ENCODE assay signal across 8 mouse cellular contexts in the genomic region with DNA sequence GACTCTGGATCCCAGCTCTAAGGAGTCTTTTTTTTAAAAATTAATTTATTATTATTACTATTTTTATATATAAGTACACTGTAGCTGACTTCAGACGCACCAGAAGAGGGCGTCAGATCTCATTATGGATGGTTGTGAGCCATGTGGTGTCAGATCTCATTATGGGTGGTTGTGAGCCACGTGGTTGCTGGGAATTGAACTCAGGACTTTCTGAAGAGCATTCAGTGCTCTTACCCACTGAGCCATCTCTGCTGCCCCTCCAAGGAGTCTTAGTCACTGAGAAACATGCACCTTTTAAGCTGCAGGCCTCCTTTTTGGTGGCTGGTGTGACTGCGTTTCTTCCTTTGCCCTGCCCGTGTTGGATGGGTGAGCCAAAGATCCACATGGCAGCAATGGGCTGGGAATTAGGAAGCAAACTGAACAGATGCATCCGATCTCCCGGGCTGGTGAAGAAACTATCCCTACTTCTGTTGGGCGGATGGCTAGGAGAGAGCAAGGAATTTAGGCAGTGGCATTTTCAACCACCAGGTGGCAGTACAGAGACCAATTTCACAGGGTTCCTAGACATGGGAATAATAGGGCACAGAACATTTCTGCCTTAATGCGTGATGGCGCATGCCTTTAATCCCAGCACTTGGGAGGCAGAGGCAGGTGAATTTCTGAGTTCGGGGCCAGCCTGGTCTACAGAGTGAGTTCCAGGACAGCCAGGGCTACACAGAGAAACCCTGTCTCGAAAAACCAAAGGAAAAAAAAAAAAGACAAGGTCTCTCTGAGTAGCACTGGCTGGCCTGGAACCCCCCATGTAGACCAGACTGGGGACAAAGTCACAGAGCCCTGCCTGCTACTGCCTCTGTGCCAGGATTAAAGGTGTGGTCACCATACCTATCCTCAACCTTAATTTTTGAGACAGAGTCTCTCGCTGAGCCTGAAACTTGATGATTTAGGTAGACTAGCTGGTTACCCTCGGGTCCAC. TPM values are rescaled to one million over a fixed set of nuclear protein-coding genes. Genes with fewer than 3 reads are reported as not detected.
A peak's percentile ranks its signal among the peaks of the same experiment; 100 is the strongest.
DNase-seq lines count a peak whose midpoint lies in the region; ATAC-seq and TF ChIP-seq lines count a peak whose summit lies in the region.

No protein-coding gene starts in this region.

- no peaks in the 10 kb centered on the region for H3K27me3 ChIP-seq in kidney, embryonic 16.5 days (ENCODE audit: insufficient read depth, low read length)
- H3K27me3 ChIP-seq in neural tube, embryonic 11.5 days (ENCODE audit: control insufficient read depth, insufficient read depth, low read length): no peaks in the 10 kb centered on the region
- no peaks in the 10 kb centered on the region for H3K27me3 ChIP-seq in testis, adult 2 months (ENCODE audit: control insufficient read depth, insufficient read depth, low read length)

- peaks cover 5% of the 10 kb centered on the region for H3K4me1 ChIP-seq in kidney, embryonic 16.5 days (ENCODE audit: insufficient read depth, low read length)
- H3K4me1 ChIP-seq in neural tube, embryonic 11.5 days (ENCODE audit: control insufficient read depth, insufficient read depth, low read length): 0 out of 2 replicates have a peak, but pooled peaks cover 3% of the 10 kb centered on the region
- H3K4me1 ChIP-seq in testis, adult 2 months (ENCODE audit: control insufficient read depth, insufficient read depth, low read length): peaks cover 3% of the 10 kb centered on the region

- no peak overlapping the region for H3K4me3 ChIP-seq in kidney, embryonic 16.5 days (ENCODE audit: low read length)
- H3K4me3 ChIP-seq in neural tube, embryonic 11.5 days (ENCODE audit: low read depth, low read length): no peak overlapping the region
- H3K4me3 ChIP-seq in testis, adult 2 months (ENCODE audit: control insufficient read depth, low read depth, low read length): no peak overlapping the region

- peak; percentile 43; the same call in 1 of the 2 replicates for TF ChIP-seq CTCF in testis, adult 2 months (IDR thresholded peaks at IDR 0.05; ENCODE audit: control insufficient read depth, insufficient read depth, insufficient replicate concordance, low read depth, low read length)

- TF ChIP-seq POLR2A in testis, adult 2 months (IDR thresholded peaks at IDR 0.05; ENCODE audit: control insufficient read depth, low read depth, low read length): no peak

- H3K9ac ChIP-seq in kidney, embryonic 16.5 days (replicated peaks; ENCODE audit: low read length): no peak overlapping the region
- no peak overlapping the region for H3K9ac ChIP-seq in neural tube, embryonic 11.5 days (ENCODE audit: low read length)

- peak; percentile 84 to 86 for DNase-seq in B cell, adult 2 months
- DNase-seq in adrenal gland, adult 8-10 months: peak; percentile 71
- peak; percentile 88 for DNase-seq in embryo, embryonic 9.5 days (ENCODE audit: extremely low spot score)
- DNase-seq in heart, adult 9 months (ENCODE audit: low spot score in 2 of 2): peak; percentile 75 to 89
- peak; percentile 88 for DNase-seq in liver
- DNase-seq in neural tube, embryonic 11.5 days (ENCODE audit: low spot score): peak; percentile 87

- no peaks in the 10 kb centered on the region for H3K36me3 ChIP-seq in kidney, embryonic 16.5 days (ENCODE audit: insufficient read depth, low read length)
- no peaks in the 10 kb centered on the region for H3K36me3 ChIP-seq in neural tube, embryonic 11.5 days (ENCODE audit: control insufficient read depth, insufficient read depth, low read length)
- no peaks in the 10 kb centered on the region for H3K36me3 ChIP-seq in testis, adult 2 months (ENCODE audit: control insufficient read depth, insufficient read depth, low read length)

- H3K4me2 ChIP-seq in kidney, embryonic 16.5 days (replicated peaks; ENCODE audit: low read depth, low read length): 0 out of 2 replicates have a peak overlapping the region, but pooled peaks have one; percentile 26
- no peak overlapping the region for H3K4me2 ChIP-seq in neural tube, embryonic 11.5 days (ENCODE audit: low read depth)

- ATAC-seq in kidney, embryonic 16.5 days (ENCODE audit: low FRiP score, low TSS enrichment): peak; percentile 61
- 0 out of 2 replicates have a peak, but pooled peaks have one; percentile 39 for ATAC-seq in neural tube, embryonic 11.5 days (ENCODE audit: insufficient read depth, low FRiP score, low TSS enrichment)

- no peaks in the 10 kb centered on the region for H3K9me3 ChIP-seq in kidney, embryonic 16.5 days (ENCODE audit: low read length)
- H3K9me3 ChIP-seq in neural tube, embryonic 11.5 days (ENCODE audit: control insufficient read depth, low read length): no peaks in the 10 kb centered on the region

- WGBS in kidney, embryonic 16.5 days: 36% methylated on average over 14 of the region's 14 CpGs
- WGBS in neural tube, embryonic 11.5 days: 36% methylated on average over 14 of the region's 14 CpGs

- H3K27ac ChIP-seq in kidney, embryonic 16.5 days (ENCODE audit: low read length): no peak overlapping the region
- H3K27ac ChIP-seq in neural tube, embryonic 11.5 days (ENCODE audit: low read depth, low read length): no peak overlapping the region
- H3K27ac ChIP-seq in testis, adult 2 months (ENCODE audit: control insufficient read depth, insufficient read depth, low read depth, low read length): no peak overlapping the region

RNA-seq across cellular contexts. Expression of a gene that starts 4.4 kb away (rescaled TPM):
- total RNA-seq in adrenal gland, adult 8-10 months (2022): 10 to 100 TPM; 20.4 to 26.7 (median 23.5) TPM
- polyA plus RNA-seq in kidney, embryonic 16.5 days (2015; fragmentation: Nextera tagmentation; extraction: Ambion mirVana): 5.4 and 5.9 TPM in 2 replicates
- 4.7 and 5.6 TPM in 2 replicates for polyA plus RNA-seq in neural tube, embryonic 11.5 days (2014; fragmentation: Nextera tagmentation; extraction: Ambion mirVana)
- 4.3 and 6.4 TPM in 2 replicates for polyA plus RNA-seq in testis, adult 2 months (2012; rRNA removed)

RNA-seq across cellular contexts. Expression of a gene that starts 22.5 kb away (rescaled TPM):
- 1 to 10 TPM in 2 of 4 experiments, under 1 TPM in 2; 0.55 to 1.8 (median 1.0) TPM for total RNA-seq in adrenal gland, adult 8-10 months (2022)
- 1.8 and 2.0 TPM in 2 replicates for polyA plus RNA-seq in kidney, embryonic 16.5 days (2015; fragmentation: Nextera tagmentation; extraction: Ambion mirVana)
- 2.3 and 2.8 TPM in 2 replicates for polyA plus RNA-seq in neural tube, embryonic 11.5 days (2014; fragmentation: Nextera tagmentation; extraction: Ambion mirVana)
- 2.2 and 2.7 TPM in 2 replicates for polyA plus RNA-seq in testis, adult 2 months (2012; rRNA removed)

RNA-seq across cellular contexts. Expression of a gene that starts 48.6 kb away (rescaled TPM):
- total RNA-seq in adrenal gland, adult 8-10 months (2022): under 1 TPM; 0.20 to 0.95 (median 0.72) TPM
- 36.2 and 38.6 TPM in 2 replicates for polyA plus RNA-seq in kidney, embryonic 16.5 days (2015; fragmentation: Nextera tagmentation; extraction: Ambion mirVana)
- 41.6 and 44.4 TPM in 2 replicates for polyA plus RNA-seq in neural tube, embryonic 11.5 days (2014; fragmentation: Nextera tagmentation; extraction: Ambion mirVana)
- polyA plus RNA-seq in testis, adult 2 months (2012; rRNA removed): 2.5 and 2.9 TPM in 2 replicates

RNA-seq across cellular contexts. Expression of a gene that starts 54.3 kb away (rescaled TPM):
- total RNA-seq in adrenal gland, adult 8-10 months (2022): 10 to 100 TPM; 34.3 to 47.2 (median 41.6) TPM
- 36.2 and 41.0 TPM in 2 replicates for polyA plus RNA-seq in kidney, embryonic 16.5 days (2015; fragmentation: Nextera tagmentation; extraction: Ambion mirVana)
- polyA plus RNA-seq in neural tube, embryonic 11.5 days (2014; fragmentation: Nextera tagmentation; extraction: Ambion mirVana): 55.4 and 59.4 TPM in 2 replicates
- polyA plus RNA-seq in testis, adult 2 months (2012; rRNA removed): 22.0 and 24.9 TPM in 2 replicates
